Mouse (Mus musculus) kidney, embryonic 16.5 days (tissue): ENCODE measurements at regions not wholly inside any gene's neighbourhood (a gene's known extent, or its start where the extent isn't known, plus 50 kb on each side); places are given as distances from the start of the nearest gene placed in this dataset.

Experiments
- ATAC-seq: fragments of 200-750 bp; cut with Nextera tagmentation; 2 replicates; pipeline ENCODE4 v1.8.0; 2017; ENCODE audit warnings: moderate TSS enrichment; ENCODE audit not compliant: low FRiP score, low TSS enrichment
- H3K27ac ChIP-seq: fragments of 300-500 bp; sonication (generic); 2 replicates; pipeline ENCODE4 v1.5.1; 2014; ENCODE audit warnings: low read length
- H3K27me3 ChIP-seq: fragments of 300-500 bp; sonication (generic); 2 replicates; pipeline ENCODE4 v1.6.1; 2014; ENCODE audit warnings: low read length, control low read depth, mixed read lengths; ENCODE audit not compliant: insufficient read depth
- H3K36me3 ChIP-seq: fragments of 300-500 bp; sonication (generic); 2 replicates; pipeline ENCODE4 v1.6.1; 2014; ENCODE audit warnings: low read length, control low read depth, mixed read lengths; ENCODE audit not compliant: insufficient read depth
- H3K4me1 ChIP-seq: fragments of 300-500 bp; sonication (generic); 2 replicates; pipeline ENCODE4 v1.6.1; 2014; ENCODE audit warnings: low read length, control low read depth, mixed read lengths; ENCODE audit not compliant: insufficient read depth
- H3K4me2 ChIP-seq: fragments of 300-500 bp; sonication (generic); replicated peaks from 2 replicates; pipeline ENCODE4 v1.6.1; 2014; ENCODE audit warnings: low read depth, low read length
- H3K4me3 ChIP-seq: fragments of 300-500 bp; sonication (generic); 2 replicates; pipeline ENCODE4 v1.5.1; 2014; ENCODE audit warnings: mild to moderate bottlenecking, low read length
- H3K9ac ChIP-seq: fragments of 300-500 bp; sonication (generic); replicated peaks from 2 replicates; pipeline ENCODE4 v1.6.1; 2014; ENCODE audit warnings: low read length
- H3K9me3 ChIP-seq: fragments of 300-500 bp; sonication (generic); 2 replicates; pipeline ENCODE4 v1.6.1; 2016; ENCODE audit warnings: low read length, control low read depth
- WGBS: fragments of 180-500 bp; shearing (Covaris S2); extraction: QIAGEN DNeasy Blood & Tissue Kit; methylation state at CpG from one replicate; pipeline ENCODE4 v1.1.7; 2014; 5-methylcytosine and 5-hydroxymethylcytosine counted together

GRCm38 (mm10) chr12:92618519-92618918 lies 769.6 kb upstream of the Sel1l start:
- no peak for ATAC-seq
- peaks cover 3% of the 10 kb centered on the region; the same call in 1 of the 2 replicates for H3K9me3 ChIP-seq
- 33% methylated on average over 2 of the region's 2 CpGs for WGBS
- H3K27ac ChIP-seq, result no peak overlapping the region
- H3K27me3 ChIP-seq, result no peaks in the 10 kb centered on the region
- H3K9ac ChIP-seq, result no peak overlapping the region
- no peaks in the 10 kb centered on the region for H3K4me1 ChIP-seq
- no peak overlapping the region for H3K4me2 ChIP-seq
- H3K36me3 ChIP-seq, result no peaks in the 10 kb centered on the region
- no peak overlapping the region for H3K4me3 ChIP-seq

- ATAC-seq, result no peak
- WGBS, result 81% methylated on average over 1 of the region's 1 CpGs
- no peaks in the 10 kb centered on the region for H3K4me1 ChIP-seq
Observed at GRCm38 (mm10) chr12:92601673-92602072, 752.7 kb upstream of the Sel1l start.

GRCm38 (mm10) chr12:92589725-92590124 lies 740.8 kb upstream of the Sel1l start:
- Histone ChIP-seq H3K4me1 (no peaks in the 10 kb centered on the region), H3K27ac (no peak overlapping the region), H3K36me3 (no peaks in the 10 kb centered on the region), H3K4me3 (no peak overlapping the region), H3K4me2 (no peak overlapping the region), H3K27me3 (no peaks in the 10 kb centered on the region), H3K9me3 (no peaks in the 10 kb centered on the region), H3K9ac (no peak overlapping the region)
- 63% methylated on average over 2 of the region's 2 CpGs for WGBS
- ATAC-seq, result no peak

More at GRCm38 (mm10) chr12:92601673-92602072, 752.7 kb upstream of the Sel1l start:
- H3K9me3 ChIP-seq, result no peaks in the 10 kb centered on the region
- H3K27ac ChIP-seq, result no peak overlapping the region
- H3K4me3 ChIP-seq, result no peak overlapping the region
- no peak overlapping the region for H3K9ac ChIP-seq
- H3K27me3 ChIP-seq, result no peaks in the 10 kb centered on the region
- no peaks in the 10 kb centered on the region for H3K36me3 ChIP-seq
- no peak overlapping the region for H3K4me2 ChIP-seq

GRCm38 (mm10) chr12:92589305-92589704 lies 740.3 kb upstream of the Sel1l start:
- H3K4me3 ChIP-seq, result no peak overlapping the region
- WGBS, result 88% methylated on average over 6 of the region's 6 CpGs
- no peaks in the 10 kb centered on the region for H3K36me3 ChIP-seq
- no peaks in the 10 kb centered on the region for H3K9me3 ChIP-seq
- no peak for ATAC-seq
- no peaks in the 10 kb centered on the region for H3K4me1 ChIP-seq
- H3K9ac ChIP-seq, result no peak overlapping the region
- no peaks in the 10 kb centered on the region for H3K27me3 ChIP-seq
- H3K27ac ChIP-seq, result no peak overlapping the region
- no peak overlapping the region for H3K4me2 ChIP-seq

- WGBS, result 53% methylated on average over 1 of the region's 1 CpGs
- no peaks in the 10 kb centered on the region for H3K4me1 ChIP-seq
- H3K4me3 ChIP-seq, result no peak overlapping the region
- no peak overlapping the region for H3K9ac ChIP-seq
- no peak for ATAC-seq
- no peak overlapping the region for H3K27ac ChIP-seq
- H3K36me3 ChIP-seq, result no peaks in the 10 kb centered on the region
- no peak overlapping the region for H3K4me2 ChIP-seq
- no peaks in the 10 kb centered on the region for H3K27me3 ChIP-seq
- no peaks in the 10 kb centered on the region for H3K9me3 ChIP-seq
Observed at GRCm38 (mm10) chr12:92578596-92578995, 729.6 kb upstream of the Sel1l start.
